Mouse (Mus musculus): Measurements from ENCODE around the gene Ddx50. TPM values are rescaled to one million over a fixed set of nuclear protein-coding genes. Genes with fewer than 3 reads are reported as not detected.

Gene Ddx50
- total and polyA plus RNA-seq, 3 experiments, result 50.5 to 74.4 (median 58.7) TPM

GRCm38 (mm10) chr10:62672359-62672758 is 21.3 kb upstream of the Ddx50 start:
- Histone ChIP-seq H3K27me3 (replicated peaks) (peaks cover 6% of the 10 kb centered on the region), H3K9me3 (replicated peaks; ENCODE audit: low read length) (no peaks in the 10 kb centered on the region), H3K79me2 (replicated peaks; ENCODE audit: control insufficient read depth, extremely low read depth, insufficient read depth, poor library complexity, severe bottlenecking) (no peaks in the 10 kb centered on the region), H3K36me3 (replicated peaks in 1 of 2; ENCODE audit: control insufficient read depth in 1 of 2, insufficient read depth in 1 of 2, low read length in 1 of 2) (no peaks in the 10 kb centered on the region), H3K4me1 (ENCODE audit: control insufficient read depth in 1 of 2, insufficient read depth in 2 of 2) (no peaks in the 10 kb centered on the region), H3K9ac (ENCODE audit: insufficient read depth, low read depth) (no peak overlapping the region), H3K4me2 (ENCODE audit: insufficient read depth, low read depth, poor library complexity, severe bottlenecking) (no peak overlapping the region), H3K27ac (ENCODE audit: insufficient read depth, low read depth) (no peak overlapping the region), H3K4me3 (replicated peaks in 1 of 3; ENCODE audit: low read depth in 2 of 3, low read length in 2 of 3, poor library complexity in 1 of 3) (no peak overlapping the region)
- TF ChIP-seq CTCF (conservative IDR thresholded peaks at IDR 0.05 in 1 of 2, IDR thresholded peaks at IDR 0.05 in 1 of 2; ENCODE audit: low read depth in 2 of 2, low read length in 2 of 2), result peak in 1 of 2 experiments; percentile 26; a peak in 2 of 4 replicates
- peak; percentile 15 for TF ChIP-seq RAD21 (IDR thresholded peaks at IDR 0.05; ENCODE audit: low read depth, low read length)
- no peak for TF ChIP-seq SMC3 (IDR thresholded peaks at IDR 0.05; ENCODE audit: low read depth, low read length)
- dilution Hi-C loops (cut with MboI; ENCODE audit: extremely low pct_ligation_motif_present, extremely low pct_unique_long_range_greater_than_20kb, low sequenced_read_pairs) (no loop called here), in situ Hi-C loops (cut with MboI; ENCODE audit: low pct_ligation_motif_present, low pct_unique_long_range_greater_than_20kb, low sequenced_read_pairs) (no loop called here)
- DNase-seq (ENCODE audit: extremely low read depth), result no peak

- no peaks in the 10 kb centered on the region for H3K36me3 ChIP-seq (replicated peaks in 1 of 2; ENCODE audit: control insufficient read depth in 1 of 2, insufficient read depth in 1 of 2, low read length in 1 of 2)
- no peaks in the 10 kb centered on the region for H3K79me2 ChIP-seq (replicated peaks; ENCODE audit: control insufficient read depth, extremely low read depth, insufficient read depth, poor library complexity, severe bottlenecking)
- no peak for DNase-seq (ENCODE audit: extremely low read depth)
- no peaks in the 10 kb centered on the region for H3K9me3 ChIP-seq (replicated peaks; ENCODE audit: low read length)
- H3K9ac ChIP-seq (ENCODE audit: insufficient read depth, low read depth), result no peak overlapping the region
- H3K27ac ChIP-seq (ENCODE audit: insufficient read depth, low read depth), result no peak overlapping the region
- no peak overlapping the region for H3K4me3 ChIP-seq (replicated peaks in 1 of 3; ENCODE audit: low read depth in 2 of 3, low read length in 2 of 3, poor library complexity in 1 of 3)
- H3K4me1 ChIP-seq (ENCODE audit: control insufficient read depth in 1 of 2, insufficient read depth in 2 of 2), result peaks cover 5 to 6% of the 10 kb centered on the region in 2 experiments
- TF ChIP-seq MAFK (IDR thresholded peaks at IDR 0.05; ENCODE audit: insufficient replicate concordance, low read length), result no peak
- TF ChIP-seq POLR2A (IDR thresholded peaks at IDR 0.05; ENCODE audit: low read depth, low read length), result no peak
- no peak for TF ChIP-seq KAT2A (IDR thresholded peaks at IDR 0.05; ENCODE audit: insufficient replicate concordance, low read length)
- TF ChIP-seq EP300 (IDR thresholded peaks at IDR 0.05; ENCODE audit: low read length), result no peak
- no peak for TF ChIP-seq SMC3 (IDR thresholded peaks at IDR 0.05; ENCODE audit: low read depth, low read length)
- TF ChIP-seq JUN (IDR thresholded peaks at IDR 0.05; ENCODE audit: insufficient read depth, low read depth, low read length), result no peak
- in situ Hi-C loops (cut with MboI; ENCODE audit: low pct_ligation_motif_present, low pct_unique_long_range_greater_than_20kb, low sequenced_read_pairs) (no loop called here), dilution Hi-C loops (cut with MboI; ENCODE audit: extremely low pct_ligation_motif_present, extremely low pct_unique_long_range_greater_than_20kb, low sequenced_read_pairs) (no loop called here)
- H3K27me3 ChIP-seq (replicated peaks), result no peaks in the 10 kb centered on the region
- H3K4me2 ChIP-seq (ENCODE audit: insufficient read depth, low read depth, poor library complexity, severe bottlenecking), result no peak overlapping the region
Observed at GRCm38 (mm10) chr10:62669245-62669644, 18.2 kb upstream of the Ddx50 start.

GRCm38 (mm10) chr10:62668463-62668862 is 17.4 kb upstream of the Ddx50 start:
- H3K27me3 ChIP-seq (replicated peaks), result no peaks in the 10 kb centered on the region

More at GRCm38 (mm10) chr10:62668463-62668862, 17.4 kb upstream of the Ddx50 start:
- dilution Hi-C loops (cut with MboI; ENCODE audit: extremely low pct_ligation_motif_present, extremely low pct_unique_long_range_greater_than_20kb, low sequenced_read_pairs), result no loop called here
- H3K4me2 ChIP-seq (ENCODE audit: insufficient read depth, low read depth, poor library complexity, severe bottlenecking), result no peak overlapping the region
- no peaks in the 10 kb centered on the region for H3K9me3 ChIP-seq (replicated peaks; ENCODE audit: low read length)
- no peaks in the 10 kb centered on the region for H3K79me2 ChIP-seq (replicated peaks; ENCODE audit: control insufficient read depth, extremely low read depth, insufficient read depth, poor library complexity, severe bottlenecking)
- TF ChIP-seq SIN3A (IDR thresholded peaks at IDR 0.05; ENCODE audit: low read length) (no peak), JUN (IDR thresholded peaks at IDR 0.05; ENCODE audit: insufficient read depth, low read depth, low read length) (no peak), ETS1 (conservative IDR thresholded peaks at IDR 0.05; ENCODE audit: low read depth, low read length) (no peak), RCOR1 (conservative IDR thresholded peaks at IDR 0.05; ENCODE audit: low read depth, low read length) (no peak), MEF2A (IDR thresholded peaks at IDR 0.05; ENCODE audit: borderline replicate concordance, low read depth, low read length) (no peak), EP300 (IDR thresholded peaks at IDR 0.05; ENCODE audit: low read length) (no peak), USF1 (IDR thresholded peaks at IDR 0.05; ENCODE audit: low read depth, low read length) (no peak), USF2 (conservative IDR thresholded peaks at IDR 0.05; ENCODE audit: low read depth, low read length) (no peak), PAX5 (IDR thresholded peaks at IDR 0.05; ENCODE audit: low read length) (no peak), MYC (IDR thresholded peaks at IDR 0.05; ENCODE audit: low read depth, low read length) (no peak), MAX (IDR thresholded peaks at IDR 0.05; ENCODE audit: low read length) (no peak), POLR2AphosphoS2 (IDR thresholded peaks at IDR 0.05; ENCODE audit: low read depth, low read length) (no peak), SMC3 (IDR thresholded peaks at IDR 0.05; ENCODE audit: low read depth, low read length) (no peak), NELFE (IDR thresholded peaks at IDR 0.05; ENCODE audit: low read depth, low read length) (no peak), ZKSCAN1 (IDR thresholded peaks at IDR 0.05; ENCODE audit: borderline replicate concordance, low read depth, low read length) (no peak)
- no peak for DNase-seq (ENCODE audit: extremely low read depth)
- H3K4me1 ChIP-seq (ENCODE audit: control insufficient read depth in 1 of 2, insufficient read depth in 2 of 2), result peaks cover 5 to 12% of the 10 kb centered on the region in 2 experiments
- no peak overlapping the region for H3K27ac ChIP-seq (ENCODE audit: insufficient read depth, low read depth)
- H3K4me3 ChIP-seq (replicated peaks in 1 of 3; ENCODE audit: low read depth in 2 of 3, low read length in 2 of 3, poor library complexity in 1 of 3), result no peak overlapping the region
- in situ Hi-C loops (cut with MboI; ENCODE audit: low pct_ligation_motif_present, low pct_unique_long_range_greater_than_20kb, low sequenced_read_pairs), result no loop called here
- H3K36me3 ChIP-seq (replicated peaks in 1 of 2; ENCODE audit: control insufficient read depth in 1 of 2, insufficient read depth in 1 of 2, low read length in 1 of 2), result no peaks in the 10 kb centered on the region
- H3K9ac ChIP-seq (ENCODE audit: insufficient read depth, low read depth), result no peak overlapping the region

All from CH12.LX (cell line).